Mouse (Mus musculus): ENCODE results near the gene Snrpc.

The Snrpc gene

DNA sequence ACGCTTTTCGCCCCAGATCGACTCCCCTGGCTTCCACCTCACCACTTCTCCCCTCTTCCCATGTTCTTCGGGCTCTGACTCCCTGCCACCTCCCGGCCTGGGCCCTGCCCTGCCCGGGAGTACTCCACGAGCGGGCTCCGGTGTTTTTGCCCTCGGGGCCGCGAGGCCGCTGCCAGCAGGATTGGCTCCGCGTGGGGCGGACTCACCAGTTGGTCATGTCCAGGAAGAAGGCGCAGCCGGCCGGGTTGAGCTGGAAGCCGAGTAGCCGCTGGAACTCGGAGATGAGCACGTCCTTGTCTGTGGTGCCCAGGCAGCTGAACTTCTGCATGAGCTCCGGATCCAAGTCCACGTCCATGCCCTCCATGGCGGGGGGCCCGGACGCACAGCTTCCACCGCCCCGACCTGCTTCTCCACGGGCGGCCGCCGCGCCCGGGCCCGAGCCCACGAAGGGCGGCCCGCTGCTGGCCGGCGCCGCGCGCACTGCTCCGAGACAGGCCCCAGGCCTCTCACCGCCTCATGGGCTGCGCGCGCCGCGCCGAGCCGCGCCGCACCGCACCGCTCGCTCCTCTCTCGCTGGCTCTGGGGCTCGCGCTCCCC, 17.9 kb upstream of the Snrpc start:
- DNase-seq (ENCODE audit: low spot score) = peak; percentile 27

DNA sequence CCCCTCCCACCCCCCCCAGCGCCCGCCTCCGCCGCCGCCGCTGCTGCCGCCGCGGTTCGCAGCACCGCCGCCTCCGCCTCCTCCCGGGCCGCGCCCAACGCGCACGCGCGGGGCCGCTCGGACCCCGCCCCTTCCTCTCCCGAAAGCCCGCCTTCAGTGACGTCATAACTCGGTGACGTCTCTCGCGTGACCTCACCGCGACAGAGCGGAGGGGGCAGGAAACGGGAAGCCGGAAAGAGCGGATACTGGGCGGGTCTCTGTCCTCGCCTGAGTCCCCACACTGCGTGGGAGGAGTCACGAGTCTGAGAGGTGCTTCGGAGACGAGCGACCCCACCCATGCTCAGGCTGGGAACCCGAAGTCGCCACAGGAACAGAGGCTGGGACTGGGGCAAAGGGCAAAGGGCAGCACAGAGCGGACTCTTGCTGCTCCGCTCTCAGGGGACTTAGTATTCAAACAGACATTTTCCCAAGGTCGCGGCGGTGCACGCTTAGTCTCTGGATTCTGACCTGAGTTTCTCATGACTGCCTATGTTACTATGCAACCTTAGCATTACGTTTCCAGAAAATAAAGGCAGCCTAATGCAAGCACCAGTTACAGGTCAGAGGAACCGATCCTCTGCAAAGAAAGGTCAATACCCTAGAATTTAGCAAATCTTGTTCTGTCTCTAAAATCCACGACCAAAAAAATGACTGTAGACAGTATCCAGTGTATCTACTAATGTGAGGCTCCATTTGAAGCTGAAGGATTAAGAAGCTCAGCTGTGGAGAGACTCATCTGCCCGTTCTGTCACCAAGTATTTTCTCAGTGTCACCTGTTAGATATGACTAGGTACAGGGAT, 17.2 kb upstream of the Snrpc start, which contains the start of gene D17Wsu92e:
D17Wsu92e (minus strand) TSS at position 81 of the 839 bp plus-strand sequence.
- peak; percentile 97 for DNase-seq (ENCODE audit: low spot score)

DNA sequence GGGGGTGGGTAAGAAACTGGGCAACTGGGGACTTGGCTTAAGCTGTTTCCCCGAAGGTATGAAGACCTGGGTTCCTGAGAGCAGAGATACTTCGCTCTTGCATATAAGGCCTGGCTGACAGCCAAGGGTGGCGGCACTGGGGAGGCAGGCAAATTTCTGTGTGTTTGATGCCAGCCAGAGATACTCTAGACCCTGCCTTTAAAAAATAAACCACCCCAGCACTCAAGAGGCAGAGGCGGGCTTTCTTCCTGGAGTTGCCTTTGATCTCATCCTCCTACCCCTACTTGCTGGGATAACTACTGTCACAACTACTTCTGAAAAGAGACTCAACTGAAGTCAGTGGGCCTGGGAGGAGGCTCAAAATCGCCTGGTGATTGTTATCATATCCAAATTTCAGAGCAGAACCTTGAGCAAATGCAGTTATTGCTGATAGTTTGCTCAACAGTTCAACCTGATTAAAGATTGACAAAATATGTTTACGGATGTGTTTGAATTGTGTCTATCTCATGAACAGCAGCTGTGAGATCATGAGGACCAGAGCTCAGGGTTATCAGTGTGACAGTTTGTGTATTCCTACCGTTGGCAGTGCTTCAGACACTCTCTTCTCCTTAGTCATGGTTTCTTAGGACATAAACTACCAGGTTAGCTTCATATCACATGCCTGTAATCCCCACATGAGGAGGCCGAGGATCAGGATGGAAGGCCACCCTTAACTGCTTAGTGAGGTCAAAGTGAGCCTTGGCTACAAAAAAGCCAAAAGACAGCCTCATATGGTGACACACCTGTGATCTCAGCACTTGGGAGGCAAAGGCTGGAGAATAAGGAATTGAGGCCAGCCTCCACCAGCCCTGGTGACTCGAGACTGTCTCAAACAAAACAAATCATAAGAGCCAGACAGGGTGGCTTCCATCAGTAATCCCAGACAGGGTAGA, 16.3 kb upstream of the Snrpc start:
- DNase-seq (ENCODE audit: low spot score) = no peak

- no peak for DNase-seq (ENCODE audit: low spot score)
Measured at GRCm38 (mm10) chr17:27823142-27823905, 14.6 kb upstream of the Snrpc start.

DNA sequence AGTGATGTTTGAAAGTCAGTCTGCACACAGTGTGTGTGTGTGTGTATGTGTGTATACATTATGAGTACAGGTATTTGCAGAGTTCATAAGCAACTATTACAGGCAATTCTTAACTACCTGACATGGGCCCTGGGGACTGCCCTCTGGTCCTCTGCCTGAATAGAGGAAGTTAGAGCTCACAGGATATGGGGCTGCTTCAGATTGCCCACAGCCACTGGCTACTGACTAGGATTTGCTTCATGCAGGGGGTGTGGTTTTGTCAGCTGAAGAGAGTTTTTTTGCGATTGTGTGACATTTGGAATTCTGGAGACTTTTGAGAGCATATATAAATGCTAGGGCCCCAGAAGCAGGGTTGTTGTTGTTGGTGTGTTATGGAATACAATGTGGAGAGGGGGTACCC, 13.0 kb upstream of the Snrpc start:
- no peak for DNase-seq (ENCODE audit: low spot score)

DNA sequence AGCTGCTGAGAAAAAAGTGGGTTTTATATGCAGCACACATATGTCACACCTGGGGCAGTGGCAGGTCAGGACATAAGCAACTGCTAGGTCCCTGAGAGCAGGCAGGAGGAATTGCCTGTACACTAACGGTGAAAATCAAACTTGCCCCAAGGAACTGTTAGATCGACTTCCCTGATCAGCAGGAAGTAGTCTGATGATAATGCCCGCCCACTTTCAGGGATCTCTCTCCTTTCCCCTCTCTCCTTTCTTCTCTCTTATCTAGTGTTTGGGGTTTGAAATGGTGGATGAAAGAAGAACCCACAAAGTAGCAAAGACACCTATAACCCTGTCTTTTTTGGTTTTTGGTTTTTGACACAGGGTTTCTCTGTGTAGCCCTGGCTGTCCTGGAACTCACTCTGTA, 12.4 kb upstream of the Snrpc start:
- DNase-seq (ENCODE audit: low spot score) = no peak

- peak; percentile 26 for DNase-seq (ENCODE audit: low spot score)
Measured at GRCm38 (mm10) chr17:27825984-27826905, 11.7 kb upstream of the Snrpc start.

GRCm38 (mm10) chr17:27826908-27827383, 11.0 kb upstream of the Snrpc start:
- no peak for DNase-seq (ENCODE audit: low spot score)

DNA sequence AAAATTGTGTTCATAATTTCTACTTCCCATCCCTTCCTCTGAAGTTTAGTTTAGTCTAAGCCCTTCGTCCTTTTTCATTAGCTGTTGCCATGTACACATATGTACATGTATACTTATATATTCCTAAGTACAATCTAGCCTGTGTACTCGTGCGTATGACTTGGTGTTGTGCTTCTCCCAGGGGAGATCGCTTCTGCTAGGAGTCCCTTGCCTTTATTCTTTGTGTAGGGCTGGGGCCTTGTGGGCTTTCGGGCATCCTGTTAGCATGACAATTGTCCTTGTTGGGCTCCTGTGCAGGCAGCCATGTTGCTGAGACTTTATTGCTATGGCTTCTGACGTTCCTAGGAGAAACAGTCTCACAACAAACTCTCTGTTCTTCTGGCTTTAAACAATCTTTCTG, 10.4 kb upstream of the Snrpc start:
- no peak for DNase-seq (ENCODE audit: low spot score)

DNA sequence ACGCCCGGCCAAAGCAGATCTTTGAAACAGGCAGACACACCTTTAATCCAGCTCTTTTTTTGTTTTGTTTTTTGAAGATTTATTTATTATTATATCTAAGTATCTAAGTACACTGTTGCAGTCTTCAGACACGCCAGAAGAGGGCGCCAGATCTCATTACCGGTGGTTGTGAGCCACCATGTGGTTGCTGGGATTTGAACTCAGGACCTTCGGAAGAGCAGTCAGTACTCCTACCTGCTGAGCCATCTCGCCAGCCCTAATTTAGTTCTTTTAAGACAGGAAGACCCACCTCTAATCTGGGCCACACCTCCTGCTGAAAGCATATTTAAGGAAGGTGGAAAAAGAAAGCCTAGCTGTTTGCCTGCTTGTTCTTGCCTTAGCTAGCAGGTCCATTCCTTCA, 7.5 kb upstream of the Snrpc start:
- no peak for DNase-seq (ENCODE audit: low spot score)

DNA sequence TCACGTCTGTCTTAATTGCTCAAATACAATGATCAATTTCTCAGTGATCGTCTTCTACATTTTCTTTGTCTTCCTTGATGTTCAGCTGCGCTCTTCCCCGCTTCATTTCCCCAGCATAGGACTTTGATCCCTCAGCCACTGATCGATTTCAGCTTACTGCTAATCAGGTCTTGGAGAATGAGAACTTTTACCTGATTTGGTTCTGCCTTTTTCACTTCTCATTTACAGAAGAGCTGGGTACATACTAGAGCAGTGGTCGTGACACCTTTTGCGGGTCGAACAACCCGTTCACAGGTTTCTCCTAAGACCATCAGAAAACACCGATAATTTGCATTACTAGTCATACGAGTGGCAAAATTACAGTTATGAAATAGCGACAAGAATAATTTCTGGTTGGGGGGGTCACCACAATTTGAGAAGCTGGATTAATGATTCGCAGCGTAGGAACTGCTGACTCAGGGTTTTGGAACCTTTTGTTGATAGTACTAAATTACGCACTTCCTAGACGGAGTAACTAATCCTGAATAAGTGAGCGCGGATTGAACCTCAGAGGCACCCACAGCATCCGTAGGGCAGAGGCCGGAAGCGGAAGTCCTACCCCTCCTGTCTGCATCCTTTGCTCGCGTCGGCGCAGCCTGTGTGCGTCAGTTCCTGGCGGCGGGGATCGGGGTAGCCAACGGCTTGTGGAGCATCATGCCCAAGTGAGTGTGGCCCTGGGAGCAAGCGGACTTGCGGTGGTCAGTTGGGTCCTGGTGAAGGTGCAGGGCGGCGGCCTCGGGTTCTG, 1.7 kb downstream of the Snrpc start:
- DNase-seq (ENCODE audit: low spot score) = peak; percentile 79

- DNase-seq (ENCODE audit: low spot score) = no peak
Measured at GRCm38 (mm10) chr17:27848351-27848750, 10.4 kb downstream of the Snrpc start.

DNA sequence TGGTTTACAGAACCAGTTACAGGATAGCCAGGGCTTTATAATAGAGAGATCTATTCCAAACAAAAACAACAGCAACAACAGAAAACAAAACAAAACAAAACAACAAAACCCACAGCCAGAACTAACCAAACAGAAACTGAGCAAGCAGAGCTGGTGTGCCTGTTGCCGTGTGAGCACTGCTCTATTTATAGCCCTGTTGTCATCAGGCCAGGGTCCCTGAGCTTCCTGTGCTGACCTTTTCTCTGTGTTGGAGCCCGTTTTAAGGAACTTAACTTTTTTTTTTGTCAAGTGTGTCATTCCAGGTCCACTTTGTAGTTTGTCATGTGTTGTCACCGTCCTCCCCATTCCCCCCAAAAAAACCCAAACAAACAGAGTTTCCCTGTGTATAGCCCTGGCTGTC, 13.1 kb downstream of the Snrpc start:
- no peak for DNase-seq (ENCODE audit: low spot score)

GRCm38 (mm10) chr17:27856265-27856797, 18.4 kb downstream of the Snrpc start, which contains the start of gene Uhrf1bp1:
TSS of gene Uhrf1bp1 (plus strand) at chr17:27856441.
- DNase-seq (ENCODE audit: low spot score) = peak; percentile 26

- peak; percentile 21 for DNase-seq (ENCODE audit: low spot score)
Measured at GRCm38 (mm10) chr17:27856798-27857648, 19.1 kb downstream of the Snrpc start.

GRCm38 (mm10) chr17:27857649-27858475, 19.9 kb downstream of the Snrpc start:
- no peak for DNase-seq (ENCODE audit: low spot score)

DNA sequence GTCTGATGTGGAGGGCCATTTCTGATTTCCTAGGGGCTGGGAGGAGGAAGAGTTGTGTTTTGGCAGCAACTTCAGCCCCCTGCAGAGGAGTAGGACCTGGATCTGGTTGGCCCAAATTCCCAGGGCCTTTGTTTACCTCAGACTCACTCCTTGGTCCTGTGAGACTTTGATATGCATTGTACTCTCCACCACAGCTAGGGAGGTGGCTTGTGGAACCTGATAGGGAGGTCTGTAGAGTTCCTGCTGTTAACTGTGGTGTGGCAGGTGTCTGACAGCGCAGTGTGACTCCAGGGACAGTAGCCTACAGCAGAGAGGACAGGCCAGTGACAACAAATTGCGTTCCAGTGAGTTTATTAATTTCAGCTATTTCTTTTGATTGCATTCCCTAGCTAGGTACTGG, 21.2 kb downstream of the Snrpc start:
- no peak for DNase-seq (ENCODE audit: low spot score)

Measured in urinary bladder, postnatal 10 days (tissue).